Mouse (Mus musculus) liver, embryonic 15.5 days (tissue): ENCODE data around the gene Kcnk10. TPM values are rescaled to one million over a fixed set of nuclear protein-coding genes. Genes with fewer than 3 reads are reported as not detected.

Experiments
- ATAC-seq: fragments of 200-750 bp; cut with Nextera tagmentation; 2 replicates; pipeline ENCODE4 v1.8.0; 2017; ENCODE audit warnings: moderate number of reproducible peaks, mild to moderate bottlenecking, moderate library complexity; ENCODE audit not compliant: insufficient read depth
- H3K27ac ChIP-seq: fragments of 300-500 bp; sonication (generic); replicated peaks from 2 replicates; pipeline ENCODE4 v1.5.1; 2015; ENCODE audit warnings: mild to moderate bottlenecking, inconsistent platforms
- H3K27me3 ChIP-seq: fragments of 300-500 bp; sonication (generic); 2 replicates; pipeline ENCODE4 v1.6.1; 2015; ENCODE audit warnings: mild to moderate bottlenecking, inconsistent platforms
- H3K36me3 ChIP-seq: fragments of 300-500 bp; sonication (generic); replicated peaks from 2 replicates; pipeline ENCODE4 v1.6.1; 2015; ENCODE audit warnings: moderate library complexity, mild to moderate bottlenecking, inconsistent platforms
- H3K4me1 ChIP-seq: fragments of 300-500 bp; sonication (generic); replicated peaks from 2 replicates; pipeline ENCODE4 v1.6.1; 2015; ENCODE audit warnings: inconsistent platforms
- H3K4me2 ChIP-seq: fragments of 300-500 bp; sonication (generic); 2 replicates; pipeline ENCODE4 v1.6.1; 2015; ENCODE audit warnings: moderate library complexity, mild to moderate bottlenecking, inconsistent platforms
- H3K4me3 ChIP-seq: fragments of 300-500 bp; sonication (generic); replicated peaks from 2 replicates; pipeline ENCODE4 v1.5.1; 2015; ENCODE audit warnings: mild to moderate bottlenecking, inconsistent platforms
- H3K9ac ChIP-seq: fragments of 300-500 bp; sonication (generic); 2 replicates; pipeline ENCODE4 v1.6.1; 2015; ENCODE audit warnings: moderate library complexity, mild to moderate bottlenecking, inconsistent platforms
- H3K9me3 ChIP-seq: fragments of 300-500 bp; sonication (generic); replicated peaks from 2 replicates; pipeline ENCODE4 v1.6.1; 2016; ENCODE audit warnings: inconsistent platforms
- WGBS: fragments of 180-500 bp; shearing (Covaris S2); methylation state at CpG from one replicate; pipeline ENCODE4 v1.1.7; 2015; ENCODE audit warnings: mixed read lengths; ENCODE audit not compliant: insufficient replicate concordance; 5-methylcytosine and 5-hydroxymethylcytosine counted together
- polyA plus RNA-seq: library from polyadenylated mRNA; unstranded; fragments of >200 nt; fragmentation: Nextera tagmentation; extraction: Ambion mirVana; gene quantifications from 2 replicates; pipeline ENCODE4 v1.2.1, GENCODE M21; 2015

Gene Kcnk10
- polyA plus RNA-seq, 1 experiment from 2014 or later, result 0.05 TPM

- Histone ChIP-seq H3K4me1 (no peaks in the 10 kb centered on the region), H3K9me3 (no peaks in the 10 kb centered on the region)
- 52% methylated on average over 5 of the region's 5 CpGs for WGBS
These were observed 132.5 kb downstream of the Kcnk10 start for GRCm38 (mm10) chr12:98445637-98446036.

GRCm38 (mm10) chr12:98444860-98445259 lies 133.2 kb downstream of the Kcnk10 start:
- Histone ChIP-seq H3K27ac (no peak overlapping the region), H3K9ac (no peak overlapping the region), H3K4me2 (no peak overlapping the region), H3K36me3 (no peaks in the 10 kb centered on the region), H3K27me3 (no peaks in the 10 kb centered on the region), H3K4me3 (no peak overlapping the region), H3K4me1 (no peaks in the 10 kb centered on the region), H3K9me3 (no peaks in the 10 kb centered on the region)
- no peak for ATAC-seq
- 69% methylated on average over 5 of the region's 5 CpGs for WGBS

More at GRCm38 (mm10) chr12:98445637-98446036, 132.5 kb downstream of the Kcnk10 start:
- no peak overlapping the region for H3K4me2 ChIP-seq
- no peak overlapping the region for H3K4me3 ChIP-seq
- H3K27me3 ChIP-seq, result no peaks in the 10 kb centered on the region
- H3K36me3 ChIP-seq, result no peaks in the 10 kb centered on the region
- H3K9ac ChIP-seq, result no peak overlapping the region
- H3K27ac ChIP-seq, result no peak overlapping the region
- ATAC-seq, result no peak

- Histone ChIP-seq H3K4me2 (no peak overlapping the region), H3K4me1 (no peaks in the 10 kb centered on the region), H3K27ac (no peak overlapping the region), H3K9me3 (no peaks in the 10 kb centered on the region), H3K9ac (no peak overlapping the region), H3K27me3 (no peaks in the 10 kb centered on the region), H3K4me3 (no peak overlapping the region), H3K36me3 (no peaks in the 10 kb centered on the region)
- ATAC-seq, result no peak
- 61% methylated on average over 3 of the region's 3 CpGs for WGBS
These were observed 134.4 kb downstream of the Kcnk10 start for GRCm38 (mm10) chr12:98443754-98444153.

- no peaks in the 10 kb centered on the region for H3K9me3 ChIP-seq
- H3K9ac ChIP-seq, result no peak overlapping the region
- WGBS, result 32% methylated on average over 2 of the region's 2 CpGs
- H3K4me1 ChIP-seq, result no peaks in the 10 kb centered on the region
- H3K4me3 ChIP-seq, result no peak overlapping the region
- no peak overlapping the region for H3K27ac ChIP-seq
- H3K4me2 ChIP-seq, result no peak overlapping the region
- H3K27me3 ChIP-seq, result no peaks in the 10 kb centered on the region
- no peak for ATAC-seq
- no peaks in the 10 kb centered on the region for H3K36me3 ChIP-seq
These were observed 140.0 kb downstream of the Kcnk10 start for GRCm38 (mm10) chr12:98438080-98438479.

GRCm38 (mm10) chr12:98430683-98431082 lies 147.4 kb downstream of the Kcnk10 start:
- Histone ChIP-seq H3K9me3 (no peaks in the 10 kb centered on the region), H3K27ac (no peak overlapping the region), H3K4me3 (no peak overlapping the region), H3K4me2 (no peak overlapping the region), H3K27me3 (no peaks in the 10 kb centered on the region), H3K9ac (no peak overlapping the region), H3K4me1 (no peaks in the 10 kb centered on the region), H3K36me3 (no peaks in the 10 kb centered on the region)
- WGBS, result 67% methylated on average over 5 of the region's 5 CpGs
- ATAC-seq, result no peak

GRCm38 (mm10) chr12:98421340-98421739 lies 156.8 kb downstream of the Kcnk10 start:
- ATAC-seq, result no peak
- no peak overlapping the region for H3K4me2 ChIP-seq
- 59% methylated on average over 7 of the region's 7 CpGs for WGBS
- no peaks in the 10 kb centered on the region for H3K9me3 ChIP-seq
- no peaks in the 10 kb centered on the region for H3K36me3 ChIP-seq
- H3K4me1 ChIP-seq, result no peaks in the 10 kb centered on the region
- no peak overlapping the region for H3K27ac ChIP-seq
- no peaks in the 10 kb centered on the region for H3K27me3 ChIP-seq
- H3K4me3 ChIP-seq, result no peak overlapping the region
- H3K9ac ChIP-seq, result no peak overlapping the region

- Histone ChIP-seq H3K9me3 (no peaks in the 10 kb centered on the region), H3K27me3 (no peaks in the 10 kb centered on the region), H3K4me3 (no peak overlapping the region), H3K4me2 (no peak overlapping the region), H3K9ac (no peak overlapping the region), H3K4me1 (no peaks in the 10 kb centered on the region), H3K27ac (no peak overlapping the region), H3K36me3 (no peaks in the 10 kb centered on the region)
- no peak for ATAC-seq
- WGBS, result 59% methylated on average over 6 of the region's 6 CpGs
These were observed 158.3 kb downstream of the Kcnk10 start for GRCm38 (mm10) chr12:98419849-98420248.

- Histone ChIP-seq H3K4me1 (no peaks in the 10 kb centered on the region), H3K4me3 (no peak overlapping the region), H3K4me2 (no peak overlapping the region)
These were observed 168.5 kb downstream of the Kcnk10 start for GRCm38 (mm10) chr12:98409580-98409979.

GRCm38 (mm10) chr12:98406598-98406997 lies 171.5 kb downstream of the Kcnk10 start:
- Histone ChIP-seq H3K27ac (no peak overlapping the region), H3K4me1 (no peaks in the 10 kb centered on the region), H3K36me3 (no peaks in the 10 kb centered on the region), H3K4me3 (no peak overlapping the region), H3K4me2 (no peak overlapping the region), H3K9ac (no peak overlapping the region), H3K9me3 (no peaks in the 10 kb centered on the region), H3K27me3 (no peaks in the 10 kb centered on the region)
- 62% methylated on average over 1 of the region's 1 CpGs for WGBS
- no peak for ATAC-seq

More at GRCm38 (mm10) chr12:98409580-98409979, 168.5 kb downstream of the Kcnk10 start:
- Histone ChIP-seq H3K36me3 (no peaks in the 10 kb centered on the region), H3K27me3 (no peaks in the 10 kb centered on the region), H3K27ac (no peak overlapping the region), H3K9ac (no peak overlapping the region), H3K9me3 (no peaks in the 10 kb centered on the region)
- WGBS, result 51% methylated on average over 2 of the region's 2 CpGs
- ATAC-seq, result no peak

- H3K4me1 ChIP-seq, result no peaks in the 10 kb centered on the region
- no peaks in the 10 kb centered on the region for H3K27me3 ChIP-seq
- no peak overlapping the region for H3K4me3 ChIP-seq
- 72% methylated on average over 4 of the region's 4 CpGs for WGBS
- H3K4me2 ChIP-seq, result no peak overlapping the region
- H3K27ac ChIP-seq, result no peak overlapping the region
- no peak for ATAC-seq
- no peaks in the 10 kb centered on the region for H3K36me3 ChIP-seq
- no peak overlapping the region for H3K9ac ChIP-seq
- no peaks in the 10 kb centered on the region for H3K9me3 ChIP-seq
These were observed 172.0 kb downstream of the Kcnk10 start for GRCm38 (mm10) chr12:98406076-98406475.

- H3K36me3 ChIP-seq, result no peaks in the 10 kb centered on the region
- H3K27me3 ChIP-seq, result no peaks in the 10 kb centered on the region
- 66% methylated on average over 4 of the region's 4 CpGs for WGBS
- ATAC-seq, result no peak
- H3K9ac ChIP-seq, result no peak overlapping the region
- no peak overlapping the region for H3K4me3 ChIP-seq
- H3K27ac ChIP-seq, result no peak overlapping the region
- no peaks in the 10 kb centered on the region for H3K4me1 ChIP-seq
- no peak overlapping the region for H3K4me2 ChIP-seq
- H3K9me3 ChIP-seq, result no peaks in the 10 kb centered on the region
These were observed 181.5 kb downstream of the Kcnk10 start for GRCm38 (mm10) chr12:98396586-98396985.

- Histone ChIP-seq H3K9me3 (no peaks in the 10 kb centered on the region), H3K36me3 (no peaks in the 10 kb centered on the region), H3K4me2 (no peak overlapping the region), H3K27me3 (no peaks in the 10 kb centered on the region), H3K9ac (no peak overlapping the region), H3K27ac (no peak overlapping the region), H3K4me1 (no peaks in the 10 kb centered on the region), H3K4me3 (no peak overlapping the region)
- WGBS, result 68% methylated on average over 5 of the region's 5 CpGs
- ATAC-seq, result no peak
These were observed 184.0 kb downstream of the Kcnk10 start for GRCm38 (mm10) chr12:98394115-98394514.
